Mouse (Mus musculus): Measurements from ENCODE around the gene Hps4. TPM values are rescaled to one million over a fixed set of nuclear protein-coding genes. Genes with fewer than 3 reads are reported as not detected.

Gene Hps4
- polyA plus RNA-seq, 1 experiment, result 43.5 TPM

DNA sequence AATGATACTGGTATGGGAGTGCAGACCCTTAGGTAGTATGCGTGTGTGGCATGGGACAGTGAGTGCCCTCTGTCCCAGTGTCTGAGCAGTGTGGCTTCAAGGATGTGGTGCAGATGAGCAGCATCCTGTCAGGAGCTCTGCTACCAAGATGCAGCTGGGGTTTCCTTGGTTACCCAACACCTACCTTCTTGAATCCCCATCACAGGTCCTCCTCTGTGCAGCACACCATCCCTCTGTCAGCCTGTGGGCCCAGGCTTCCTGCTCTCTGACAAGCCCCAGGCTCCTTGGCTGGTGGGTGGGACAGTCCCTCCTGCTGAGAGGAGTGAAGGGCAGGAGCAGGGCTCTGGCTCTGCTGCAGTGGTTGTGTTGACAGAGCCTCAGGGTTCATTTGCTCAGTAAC is 34.5 kb downstream of the Hps4 start:
- H3K27ac ChIP-seq (ENCODE audit: insufficient read depth, low read depth, low read length), result no peak overlapping the region
- WGBS, result 96% methylated on average over 1 of the region's 1 CpGs
- H3K4me3 ChIP-seq (ENCODE audit: insufficient read depth, low read depth, low read length), result no peak overlapping the region
- no peaks in the 10 kb centered on the region for H3K4me1 ChIP-seq (ENCODE audit: control insufficient read depth, insufficient read depth, low read length)
- no peak for DNase-seq
- TF ChIP-seq CTCF (conservative IDR thresholded peaks at IDR 0.05; ENCODE audit: insufficient read depth, insufficient read length, low read depth, low read length) (no peak), POLR2A (IDR thresholded peaks at IDR 0.05; ENCODE audit: low read depth, low read length) (no peak)
- H3K36me3 ChIP-seq (ENCODE audit: control insufficient read depth, insufficient read depth, low read length), result no peaks in the 10 kb centered on the region; the same call in 1 of the 2 replicates
- no peaks in the 10 kb centered on the region for H3K27me3 ChIP-seq (replicated peaks; ENCODE audit: control insufficient read depth, insufficient read depth, low read length)

DNA sequence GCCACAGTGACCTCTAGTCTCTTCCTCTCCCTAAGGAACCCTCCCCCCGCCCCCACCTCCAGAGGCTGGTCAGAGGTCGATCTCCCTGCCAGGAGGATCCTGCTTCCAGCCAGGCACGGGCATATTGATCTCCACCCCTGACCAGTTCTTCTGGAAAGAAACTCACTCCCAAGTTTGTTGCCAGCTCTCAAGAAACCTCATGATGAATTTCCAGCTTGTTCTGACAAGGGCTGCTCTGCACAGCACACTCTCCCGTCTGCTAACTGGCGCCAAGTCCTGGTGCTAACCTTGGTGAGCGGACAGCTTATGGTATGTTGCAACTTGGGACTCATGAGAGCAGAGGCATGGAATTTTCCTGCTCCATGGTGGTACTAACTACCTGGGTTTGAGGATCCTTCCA is 35.8 kb downstream of the Hps4 start:
- TF ChIP-seq CTCF (conservative IDR thresholded peaks at IDR 0.05; ENCODE audit: insufficient read depth, insufficient read length, low read depth, low read length), result no peak
- no peak for TF ChIP-seq POLR2A (IDR thresholded peaks at IDR 0.05; ENCODE audit: low read depth, low read length)
- peak; percentile 20 for DNase-seq
- Histone ChIP-seq H3K27me3 (replicated peaks; ENCODE audit: control insufficient read depth, insufficient read depth, low read length) (no peaks in the 10 kb centered on the region), H3K4me1 (ENCODE audit: control insufficient read depth, insufficient read depth, low read length) (no peaks in the 10 kb centered on the region), H3K36me3 (ENCODE audit: control insufficient read depth, insufficient read depth, low read length) (no peaks in the 10 kb centered on the region; the same call in 1 of the 2 replicates), H3K27ac (ENCODE audit: insufficient read depth, low read depth, low read length) (no peak overlapping the region), H3K4me3 (ENCODE audit: insufficient read depth, low read depth, low read length) (no peak overlapping the region)
- WGBS, result 68% methylated on average over 6 of the region's 6 CpGs

GRCm38 (mm10) chr5:112381154-112381553 is 38.3 kb downstream of the Hps4 start:
- 81% methylated on average over 11 of the region's 11 CpGs for WGBS
- DNase-seq, result no peak
- H3K27ac ChIP-seq (ENCODE audit: insufficient read depth, low read depth, low read length), result no peak overlapping the region
- H3K36me3 ChIP-seq (ENCODE audit: control insufficient read depth, insufficient read depth, low read length), result no peaks in the 10 kb centered on the region
- no peaks in the 10 kb centered on the region for H3K4me1 ChIP-seq (ENCODE audit: control insufficient read depth, insufficient read depth, low read length)
- no peaks in the 10 kb centered on the region for H3K27me3 ChIP-seq (replicated peaks; ENCODE audit: control insufficient read depth, insufficient read depth, low read length)
- H3K4me3 ChIP-seq (ENCODE audit: insufficient read depth, low read depth, low read length), result no peak overlapping the region
- TF ChIP-seq CTCF (conservative IDR thresholded peaks at IDR 0.05; ENCODE audit: insufficient read depth, insufficient read length, low read depth, low read length), result no peak
- no peak for TF ChIP-seq POLR2A (IDR thresholded peaks at IDR 0.05; ENCODE audit: low read depth, low read length)

DNA sequence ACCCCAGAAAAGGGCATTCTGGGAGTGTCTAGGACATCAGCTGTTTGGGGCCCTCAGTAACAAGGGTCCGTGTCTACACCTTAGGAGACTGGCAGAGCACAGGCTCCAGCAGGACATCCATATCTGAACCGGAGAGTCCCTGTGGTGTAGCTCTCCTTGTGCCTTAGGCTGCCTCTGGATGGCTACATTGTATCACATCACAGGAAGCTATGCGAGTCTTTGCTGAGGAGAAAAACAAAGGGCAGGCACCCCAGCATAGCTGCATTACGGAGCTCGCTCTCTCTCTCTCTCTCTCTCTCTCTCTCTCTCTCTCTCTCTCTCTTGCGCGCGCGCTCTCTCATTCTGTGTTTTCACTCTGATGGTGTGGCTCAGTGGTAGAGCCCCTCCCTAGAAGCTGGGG is 39.2 kb downstream of the Hps4 start:
- H3K4me3 ChIP-seq (ENCODE audit: insufficient read depth, low read depth, low read length), result no peak overlapping the region
- no peak for DNase-seq
- WGBS, result 72% methylated on average over 9 of the region's 9 CpGs
- H3K4me1 ChIP-seq (ENCODE audit: control insufficient read depth, insufficient read depth, low read length), result no peaks in the 10 kb centered on the region
- no peak for TF ChIP-seq CTCF (conservative IDR thresholded peaks at IDR 0.05; ENCODE audit: insufficient read depth, insufficient read length, low read depth, low read length)
- TF ChIP-seq POLR2A (IDR thresholded peaks at IDR 0.05; ENCODE audit: low read depth, low read length), result no peak
- H3K27me3 ChIP-seq (replicated peaks; ENCODE audit: control insufficient read depth, insufficient read depth, low read length), result no peaks in the 10 kb centered on the region
- no peaks in the 10 kb centered on the region for H3K36me3 ChIP-seq (ENCODE audit: control insufficient read depth, insufficient read depth, low read length)
- no peak overlapping the region for H3K27ac ChIP-seq (ENCODE audit: insufficient read depth, low read depth, low read length)

DNA sequence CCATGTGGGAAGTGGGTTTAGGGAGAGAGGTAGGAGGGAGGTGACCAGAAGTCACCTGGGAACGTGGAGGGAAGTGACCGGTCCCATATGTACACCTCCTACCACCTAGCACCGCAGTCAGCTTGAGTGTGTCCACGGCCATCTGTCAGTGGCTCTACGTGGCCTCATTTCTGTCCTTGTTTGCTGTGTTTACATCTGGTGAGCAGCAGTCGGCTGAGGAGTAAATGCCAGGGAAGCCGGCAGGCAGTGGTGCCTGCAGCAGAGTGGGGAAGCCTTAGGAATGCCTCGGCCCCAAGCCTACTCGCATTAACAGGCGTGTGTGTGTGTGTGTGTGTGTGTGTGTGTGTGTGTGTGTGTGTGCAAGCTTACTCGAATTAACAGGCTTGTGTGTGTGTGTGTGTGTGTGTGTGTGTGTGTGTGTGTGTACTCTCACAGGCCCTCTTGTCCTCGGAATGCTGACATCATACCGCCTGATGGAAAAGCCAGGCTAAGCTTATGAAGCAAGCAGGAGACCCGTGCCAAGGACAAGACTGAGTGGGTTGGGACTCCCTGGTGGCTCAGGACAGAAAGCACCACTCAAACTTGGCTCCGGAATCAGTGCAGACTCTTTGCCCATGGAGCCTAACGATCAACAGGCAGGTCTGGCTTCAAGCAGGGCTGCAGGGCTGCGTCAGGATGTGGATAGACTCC is 39.9 kb downstream of the Hps4 start:
- no peaks in the 10 kb centered on the region for H3K36me3 ChIP-seq (ENCODE audit: control insufficient read depth, insufficient read depth, low read length)
- H3K4me3 ChIP-seq (ENCODE audit: insufficient read depth, low read depth, low read length), result no peak overlapping the region
- peak; percentile 7 for DNase-seq
- 51% methylated on average over 17 of the region's 17 CpGs for WGBS
- H3K27ac ChIP-seq (ENCODE audit: insufficient read depth, low read depth, low read length), result no peak overlapping the region
- no peaks in the 10 kb centered on the region for H3K4me1 ChIP-seq (ENCODE audit: control insufficient read depth, insufficient read depth, low read length)
- no peaks in the 10 kb centered on the region for H3K27me3 ChIP-seq (replicated peaks; ENCODE audit: control insufficient read depth, insufficient read depth, low read length)
- no peak for TF ChIP-seq CTCF (conservative IDR thresholded peaks at IDR 0.05; ENCODE audit: insufficient read depth, insufficient read length, low read depth, low read length)

- Histone ChIP-seq H3K36me3 (ENCODE audit: control insufficient read depth, insufficient read depth, low read length) (no peaks in the 10 kb centered on the region), H3K27me3 (replicated peaks; ENCODE audit: control insufficient read depth, insufficient read depth, low read length) (no peaks in the 10 kb centered on the region), H3K27ac (ENCODE audit: insufficient read depth, low read depth, low read length) (no peak overlapping the region), H3K4me3 (ENCODE audit: insufficient read depth, low read depth, low read length) (no peak overlapping the region), H3K4me1 (ENCODE audit: control insufficient read depth, insufficient read depth, low read length) (no peaks in the 10 kb centered on the region)
- TF ChIP-seq CTCF (conservative IDR thresholded peaks at IDR 0.05; ENCODE audit: insufficient read depth, insufficient read length, low read depth, low read length) (no peak), POLR2A (IDR thresholded peaks at IDR 0.05; ENCODE audit: low read depth, low read length) (no peak)
- DNase-seq, result no peak
- 86% methylated on average over 13 of the region's 13 CpGs for WGBS
These were observed 42.1 kb downstream of the Hps4 start for GRCm38 (mm10) chr5:112384805-112385472.

- WGBS, result 85% methylated on average over 2 of the region's 2 CpGs
These were observed 43.1 kb downstream of the Hps4 start for GRCm38 (mm10) chr5:112385973-112386372.

More at GRCm38 (mm10) chr5:112385973-112386372, 43.1 kb downstream of the Hps4 start:
- H3K27me3 ChIP-seq (replicated peaks; ENCODE audit: control insufficient read depth, insufficient read depth, low read length), result no peaks in the 10 kb centered on the region
- no peaks in the 10 kb centered on the region for H3K4me1 ChIP-seq (ENCODE audit: control insufficient read depth, insufficient read depth, low read length)
- H3K27ac ChIP-seq (ENCODE audit: insufficient read depth, low read depth, low read length), result no peak overlapping the region
- H3K36me3 ChIP-seq (ENCODE audit: control insufficient read depth, insufficient read depth, low read length), result no peaks in the 10 kb centered on the region
- DNase-seq, result no peak
- H3K4me3 ChIP-seq (ENCODE audit: insufficient read depth, low read depth, low read length), result no peak overlapping the region
- TF ChIP-seq POLR2A (IDR thresholded peaks at IDR 0.05; ENCODE audit: low read depth, low read length) (no peak), CTCF (conservative IDR thresholded peaks at IDR 0.05; ENCODE audit: insufficient read depth, insufficient read length, low read depth, low read length) (no peak)

Data from kidney, adult 2 months (tissue).